Mouse (Mus musculus) thymus, postnatal 10 days (tissue): ENCODE measurements around the gene Leap2.
"Not testable (repeated sequence)": the region's sequence is repeated elsewhere in the genome, so short reads cannot be mapped to it uniquely, and the experiment has no call there.

Experiments
- DNase-seq, 2 experiments: peaks; one replicate each; pipeline ENCODE4 v3.0.0; 2021; ENCODE audit warnings: low spot score in 2 of 2

Leap2 gene

DNA sequence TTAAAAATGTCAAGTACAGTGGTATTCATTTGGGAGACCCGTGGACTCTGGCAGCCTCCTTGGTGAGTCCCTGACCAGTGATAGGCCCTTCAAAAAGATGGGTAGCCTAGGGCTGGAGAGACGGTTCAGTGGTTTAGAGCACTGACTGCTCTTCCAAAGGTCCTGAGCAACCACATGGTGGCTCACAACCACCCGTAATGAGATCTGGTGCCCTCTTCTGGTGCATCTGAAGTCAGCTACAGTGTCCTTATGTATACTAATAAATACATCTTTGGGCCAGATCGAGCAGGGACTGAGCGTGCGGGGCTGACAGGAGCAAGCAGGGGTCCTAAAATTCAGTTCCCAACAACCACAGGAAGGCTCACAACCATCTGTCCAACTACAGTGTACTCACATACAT is 20.9 kb upstream of the Leap2 start:
- peak; percentile 26 to 35 for DNase-seq

DNA sequence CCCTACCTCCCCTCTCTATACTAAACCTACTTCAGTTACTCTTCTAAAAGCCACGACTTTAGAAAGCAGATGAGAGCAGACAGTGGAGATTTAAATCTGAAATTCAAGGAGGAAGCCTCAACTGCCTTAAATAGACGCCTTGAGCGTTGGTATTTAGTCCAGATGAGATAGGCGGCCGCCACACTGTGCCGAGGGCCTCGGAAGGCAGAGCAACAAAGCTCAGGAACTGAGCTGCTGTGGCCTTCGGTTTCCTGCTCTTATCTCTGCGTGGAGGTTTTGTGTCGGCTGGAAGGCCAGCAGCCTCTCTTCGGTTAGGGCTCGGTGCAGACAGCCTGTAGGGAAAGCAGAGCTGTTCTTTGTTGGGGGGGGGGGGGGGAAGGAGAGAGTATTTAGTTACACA is 19.0 kb upstream of the Leap2 start:
- peak; percentile 39 to 41 for DNase-seq

DNA sequence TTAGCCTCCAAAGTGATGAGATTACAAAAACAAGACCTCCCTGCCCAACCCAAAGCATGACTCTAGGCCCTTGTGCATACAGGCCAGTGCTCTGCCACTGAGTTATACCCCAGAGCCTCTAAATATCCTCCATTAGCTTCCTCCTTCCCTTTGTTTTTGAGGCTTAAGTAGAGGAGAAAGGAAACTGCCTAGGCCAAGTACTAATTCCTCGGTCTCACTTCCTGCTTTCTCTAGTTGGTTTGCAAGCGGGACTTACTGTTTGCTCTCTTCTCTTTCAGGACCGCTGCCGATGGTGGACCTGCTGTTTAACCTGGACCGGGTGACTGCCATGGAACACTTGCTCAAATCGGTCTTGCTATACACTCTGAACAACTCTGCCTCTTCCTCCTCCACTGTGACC is 13.4 kb upstream of the Leap2 start:
- DNase-seq, result no peak

DNA sequence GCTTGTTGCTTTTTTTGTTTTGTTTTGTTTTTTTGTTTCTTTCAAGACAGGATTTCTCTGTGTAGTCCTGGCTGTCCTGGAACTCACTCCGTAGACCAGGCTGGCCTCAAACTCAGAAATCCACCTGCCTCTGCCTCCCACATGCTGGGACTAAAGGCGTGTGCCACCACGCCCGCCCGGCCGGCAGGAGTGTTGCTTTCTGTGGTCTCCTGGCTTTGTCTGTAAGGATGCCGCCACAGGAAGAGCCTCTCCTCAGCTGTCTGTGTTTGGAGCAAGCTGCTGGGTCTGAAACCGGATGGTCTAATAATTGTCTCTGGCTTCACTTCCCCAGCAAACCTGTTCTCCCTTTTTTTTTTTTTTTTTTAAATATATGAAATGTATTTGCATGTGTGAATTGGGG is 12.5 kb upstream of the Leap2 start:
- DNase-seq, result no peak

DNA sequence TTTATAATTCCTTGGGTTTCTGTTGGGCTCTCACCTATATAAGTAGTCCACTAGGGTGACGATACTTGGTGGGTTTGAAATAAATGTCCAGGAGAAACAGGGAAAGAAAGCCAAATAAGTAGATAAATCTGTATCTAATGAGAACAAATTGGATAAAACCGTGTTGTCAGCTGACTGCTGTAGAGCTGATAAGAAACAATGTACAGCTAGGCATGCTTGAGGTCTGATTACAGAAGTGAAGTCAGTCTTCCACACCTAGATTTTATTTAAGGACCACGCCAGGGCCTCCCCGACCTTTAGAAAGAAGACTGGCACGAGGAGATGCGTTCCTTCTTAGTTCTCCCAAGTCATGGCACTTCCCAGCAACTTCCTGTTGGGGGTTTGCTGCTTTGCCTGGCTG is 10.1 kb upstream of the Leap2 start:
- no peak for DNase-seq

DNA sequence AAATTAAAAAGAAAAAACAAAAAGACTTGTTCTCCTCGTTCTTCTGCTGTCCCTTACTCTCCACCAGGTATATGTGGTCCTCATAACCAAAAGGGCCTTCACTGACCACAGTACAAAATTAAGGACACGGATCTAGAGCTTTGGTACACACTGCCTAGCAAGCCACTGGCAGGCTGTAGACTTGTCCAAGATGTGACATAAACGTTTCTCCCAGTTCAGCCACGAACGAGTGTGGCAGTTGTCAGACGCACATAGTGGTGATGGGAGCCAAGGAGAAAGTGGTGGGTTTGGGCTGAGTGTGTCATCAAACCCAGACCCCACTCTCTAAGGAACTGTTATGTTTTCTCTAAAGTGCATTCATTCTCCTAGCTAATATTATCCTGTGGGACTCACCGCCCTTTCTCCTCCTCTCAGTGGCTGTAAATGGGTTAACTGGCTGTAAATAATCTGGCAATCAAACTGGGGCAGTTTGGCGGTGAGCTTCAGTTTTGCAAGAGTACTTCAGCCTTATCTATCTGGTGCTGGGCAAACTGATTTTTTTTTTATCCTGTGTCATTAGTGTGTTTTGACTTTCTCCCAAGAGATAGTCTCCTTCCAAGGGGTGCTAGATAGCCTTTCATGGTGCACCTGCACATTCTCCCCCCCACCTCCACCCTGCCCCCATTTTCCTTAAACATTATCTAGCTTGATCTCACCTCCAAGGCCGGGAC is 8.5 kb upstream of the Leap2 start:
- peak in 1 of 2 experiments; percentile 20 for DNase-seq

DNA sequence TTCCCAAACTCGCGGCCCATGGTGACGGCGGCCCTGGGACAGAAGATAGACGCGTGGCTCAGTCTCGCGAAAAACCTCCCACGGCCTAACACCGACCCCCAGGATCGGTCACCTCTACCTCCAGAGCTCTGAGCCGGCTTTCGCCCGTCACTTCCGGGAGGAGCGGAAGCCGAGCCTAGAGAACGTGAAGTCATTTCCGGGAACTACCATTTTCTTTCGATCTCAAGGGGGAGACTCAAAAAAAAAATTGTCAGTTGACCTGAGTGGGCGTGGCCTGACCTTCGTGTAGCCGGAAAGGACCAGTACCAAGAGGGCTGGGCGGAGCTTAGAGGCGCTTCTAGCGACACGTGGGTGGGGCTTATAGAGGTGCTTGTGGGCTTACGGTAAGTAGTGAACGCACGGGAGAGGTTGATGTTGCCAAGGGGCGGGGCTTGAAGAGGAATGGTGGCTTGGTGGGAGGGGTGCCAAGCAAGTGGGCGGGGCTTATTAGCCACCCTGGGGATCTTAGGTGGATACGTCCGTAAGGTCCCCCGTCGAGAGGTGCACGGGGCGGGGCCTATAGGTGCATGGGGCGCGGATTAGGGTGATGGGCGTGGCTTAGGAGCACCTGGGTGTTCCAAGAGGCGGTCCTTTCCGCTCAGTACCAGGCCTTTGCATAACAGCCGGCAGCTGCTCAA is 7.8 kb upstream of the Leap2 start, which contains the start of the genes Uqcrq and Gdf9:
Uqcrq (minus strand) TSS at position 162 of the 677 bp plus-strand sequence.
Gdf9 (plus strand) TSS at position 354 of the 677 bp plus-strand sequence.
- DNase-seq, result peak; percentile 99

DNA sequence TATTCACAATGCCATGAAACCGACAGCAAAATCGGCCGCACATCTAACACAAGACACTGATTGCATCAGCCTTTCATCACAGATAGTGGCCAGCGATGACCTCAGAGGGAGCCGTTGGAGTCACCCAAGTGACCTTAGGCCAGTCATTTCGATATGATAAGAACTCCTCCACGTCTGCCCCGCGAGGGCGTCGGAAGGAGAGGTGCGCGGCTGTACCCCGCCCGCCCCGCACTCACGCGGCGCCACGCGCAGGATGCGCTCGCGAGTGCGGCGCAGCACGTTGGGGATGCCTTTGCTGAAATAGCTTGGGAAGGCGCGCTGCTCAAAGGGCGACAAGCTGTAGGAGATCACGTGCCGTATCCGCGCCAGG is 7.3 kb upstream of the Leap2 start:
- DNase-seq, result no peak

DNA sequence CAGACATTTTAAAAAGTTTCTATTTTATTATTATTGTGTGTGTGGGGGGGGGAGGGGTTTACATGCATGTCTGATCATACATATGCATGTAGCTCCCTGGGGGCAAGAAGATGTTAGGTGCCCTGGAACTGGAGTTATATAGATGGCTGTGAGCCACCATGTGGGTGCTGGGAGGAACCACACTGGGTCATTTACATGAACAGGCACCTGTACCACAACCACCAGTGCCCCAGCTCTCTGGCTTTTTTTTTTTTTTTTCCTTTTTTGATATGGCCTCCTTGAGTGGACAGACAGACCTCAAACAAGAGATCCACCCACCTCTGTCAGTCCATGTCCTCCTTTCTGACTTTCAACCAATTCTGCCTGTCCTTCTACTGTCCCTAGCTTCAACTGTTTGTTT is 6.2 kb upstream of the Leap2 start:
- no peak for DNase-seq

DNA sequence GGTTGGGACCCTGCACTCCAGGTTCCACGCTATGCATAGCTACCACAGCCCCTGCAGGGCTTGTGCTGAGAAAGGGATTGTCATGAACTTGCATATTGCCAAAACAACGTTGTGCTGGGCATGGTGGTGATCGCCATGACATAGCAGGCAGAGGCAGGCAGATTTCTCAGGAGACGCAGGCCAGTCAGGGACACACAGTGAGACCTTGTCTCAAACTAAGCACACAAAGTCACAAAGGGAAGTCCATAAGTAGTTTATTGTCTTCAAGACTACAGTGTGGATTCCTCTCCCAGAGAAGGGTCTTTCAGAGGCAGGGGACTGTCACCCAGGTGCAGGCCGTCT is 5.7 kb upstream of the Leap2 start:
- no peak for DNase-seq

DNA sequence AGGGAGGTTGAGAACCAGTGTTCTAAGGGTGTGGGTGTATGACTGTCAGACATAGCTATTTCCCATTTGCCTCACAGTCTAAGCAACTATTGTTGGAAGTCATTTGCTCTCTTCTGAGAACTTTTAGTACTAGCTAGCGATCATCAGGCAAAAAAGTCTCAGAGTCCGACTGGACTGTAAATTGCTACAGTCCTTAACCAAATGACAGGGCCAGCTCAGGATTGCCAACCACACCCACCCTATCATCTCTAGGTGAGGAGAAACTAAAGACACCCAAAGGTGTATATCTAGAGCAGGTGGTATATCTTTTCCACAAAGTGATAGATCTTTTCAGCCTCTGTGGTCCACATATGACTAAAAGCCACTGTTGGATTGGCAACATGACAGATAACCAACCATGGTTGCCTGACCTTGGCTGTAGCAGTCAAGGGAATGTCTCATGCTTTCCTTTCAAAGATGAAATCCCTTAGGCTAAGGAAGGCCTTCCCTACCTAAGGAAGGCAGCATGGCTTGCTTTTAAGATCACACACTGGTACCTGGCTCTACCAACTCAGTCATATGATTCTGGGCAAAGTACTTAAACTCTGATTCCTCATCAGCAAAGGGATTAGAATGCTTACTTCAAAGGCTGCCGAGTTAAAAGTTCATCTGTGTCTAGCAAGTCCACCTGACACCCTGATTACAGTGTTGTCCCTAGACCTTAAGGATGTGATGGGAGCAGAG is 5.2 kb upstream of the Leap2 start:
- no peak for DNase-seq

DNA sequence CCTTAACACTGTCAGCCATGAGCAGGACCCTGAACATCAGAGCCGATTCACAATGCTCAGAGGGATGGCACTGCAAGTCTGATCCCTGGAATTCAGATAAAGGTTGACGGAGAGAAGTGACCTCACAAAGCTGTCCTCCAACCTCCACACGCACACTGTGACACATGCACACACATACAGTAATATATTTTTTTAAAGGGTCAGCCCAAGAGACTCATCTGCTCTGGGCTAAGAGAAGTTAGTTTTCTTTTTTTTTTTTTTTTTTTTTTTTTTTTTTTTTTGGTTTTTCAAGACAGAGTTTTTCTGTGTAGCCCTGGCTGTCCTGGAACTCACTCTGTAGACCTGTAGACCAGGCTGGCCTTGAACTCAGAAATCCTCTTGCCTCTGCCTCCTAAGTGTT is 3.9 kb upstream of the Leap2 start:
- not testable (repeated sequence) for DNase-seq

DNA sequence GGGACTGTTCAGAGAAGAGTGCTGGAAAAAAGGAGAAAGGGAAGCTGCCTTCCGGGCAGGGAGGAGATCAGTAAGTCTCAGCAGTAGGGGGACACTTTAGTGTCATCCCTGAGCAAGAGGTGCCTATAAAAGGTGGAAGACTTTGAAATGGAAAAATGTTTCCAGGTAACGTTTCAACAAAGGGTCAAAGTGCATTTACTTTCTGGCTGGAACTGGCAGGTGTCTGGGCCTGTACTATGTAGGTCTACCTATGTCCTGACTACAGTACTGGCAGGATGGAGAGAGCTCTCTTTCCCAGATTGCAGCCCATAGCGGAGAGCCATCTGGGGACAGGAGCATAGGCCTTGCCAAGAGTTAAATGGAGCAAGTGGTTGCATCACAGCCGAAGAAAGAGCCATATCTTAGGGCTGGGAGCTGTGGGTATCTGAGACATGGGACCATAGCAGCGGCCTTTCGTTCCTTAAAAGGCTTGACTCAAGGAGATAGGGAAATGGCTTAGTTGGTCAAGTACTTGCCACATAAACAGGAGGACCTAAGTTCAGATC is 2.8 kb upstream of the Leap2 start:
- no peak for DNase-seq

DNA sequence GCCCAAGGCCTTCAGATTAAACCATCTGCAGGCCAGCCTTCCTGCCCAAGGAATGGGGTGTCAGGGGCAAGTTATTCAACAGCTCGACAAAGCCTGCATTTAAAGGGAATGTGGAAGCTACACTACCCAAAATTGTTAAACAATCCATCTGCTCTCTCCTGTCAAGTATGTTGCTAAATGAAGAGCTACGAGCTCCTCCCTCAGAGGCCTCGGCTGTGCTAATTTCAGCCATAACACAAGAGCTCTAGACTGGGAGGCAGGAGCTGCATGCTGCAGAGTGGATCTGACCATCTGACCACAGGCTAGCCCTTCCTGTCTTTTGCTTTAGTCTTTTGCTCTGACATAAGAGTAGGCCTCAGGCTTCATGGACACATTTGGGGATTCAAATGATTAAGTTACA is 2.3 kb upstream of the Leap2 start:
- DNase-seq, result no peak

DNA sequence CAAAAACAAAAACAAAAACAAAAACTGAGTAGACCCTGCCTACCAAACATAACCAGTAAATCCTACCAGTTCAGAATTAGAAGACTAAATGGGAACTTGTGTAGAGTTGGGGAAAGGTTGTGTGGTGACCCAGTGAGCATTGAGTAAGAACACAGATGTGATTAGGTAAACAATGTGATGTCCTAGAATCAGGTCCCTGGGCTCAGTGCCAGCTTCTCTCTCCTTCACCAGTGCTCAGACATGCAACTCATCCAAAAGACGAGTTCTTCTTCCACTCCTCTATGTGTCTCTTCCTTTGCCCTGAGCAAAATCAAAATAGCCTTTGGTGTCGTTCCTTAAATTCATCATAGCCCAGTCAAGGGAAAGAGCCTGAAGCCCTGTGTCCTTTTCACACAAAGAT is 1.9 kb upstream of the Leap2 start:
- no peak for DNase-seq

DNA sequence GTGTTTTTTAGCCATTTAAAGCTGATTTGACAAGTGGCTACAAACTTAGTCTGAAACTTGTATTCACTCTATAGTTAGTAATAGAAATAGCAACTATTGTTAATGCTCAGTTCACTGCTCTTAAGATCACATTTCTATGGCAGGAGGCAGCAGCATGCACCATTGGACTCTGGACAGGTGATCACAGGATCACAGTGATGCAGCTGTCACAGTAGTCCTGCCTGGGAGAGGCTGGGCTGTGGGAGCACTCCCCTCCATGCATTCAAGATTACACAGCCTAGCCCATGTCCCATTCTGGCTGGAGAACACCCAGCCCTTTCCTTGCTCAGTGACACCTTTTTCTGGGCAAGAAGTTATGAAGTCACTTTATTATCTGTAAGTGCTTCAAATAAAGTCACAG is 4.9 kb downstream of the Leap2 start:
- no peak for DNase-seq

DNA sequence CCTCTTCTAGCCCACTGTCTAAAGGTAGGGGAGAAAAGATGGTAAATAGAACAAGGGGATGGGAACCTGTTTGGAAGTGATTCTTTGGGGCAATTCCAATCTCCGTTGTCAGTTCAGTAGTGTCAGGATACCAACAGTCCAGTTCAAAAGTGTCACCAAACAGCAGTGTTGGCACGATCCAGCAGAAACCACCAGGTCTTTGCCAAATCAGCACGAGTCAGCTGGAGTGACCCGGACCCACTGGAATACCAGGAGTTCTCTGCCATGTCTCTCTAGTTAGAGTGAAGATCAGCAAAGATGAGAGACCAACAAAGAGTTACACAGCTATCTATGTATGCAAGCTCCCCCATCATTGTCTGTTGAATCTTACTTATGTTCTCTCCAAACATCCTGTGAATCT is 9.1 kb downstream of the Leap2 start:
- no peak for DNase-seq

DNA sequence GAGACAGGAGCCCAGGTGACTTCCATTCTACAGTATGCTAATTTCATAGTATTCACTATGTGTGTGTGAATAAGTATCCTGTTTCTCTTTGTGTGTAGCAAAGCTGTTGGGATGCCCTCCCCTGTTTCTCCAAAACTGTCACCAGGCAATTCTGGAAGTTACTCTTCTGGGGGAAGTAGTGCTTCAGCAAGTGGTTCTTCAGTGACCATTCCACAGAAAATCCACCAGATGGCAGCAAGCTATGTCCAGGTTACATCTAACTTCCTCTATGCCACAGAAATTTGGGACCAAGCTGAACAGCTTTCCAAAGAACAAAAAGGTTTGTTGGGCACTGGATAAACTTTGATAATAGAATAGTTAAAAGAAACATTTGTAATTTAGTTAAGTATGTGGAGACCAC is 11.2 kb downstream of the Leap2 start:
- DNase-seq, result peak in 1 of 2 experiments; percentile 11

DNA sequence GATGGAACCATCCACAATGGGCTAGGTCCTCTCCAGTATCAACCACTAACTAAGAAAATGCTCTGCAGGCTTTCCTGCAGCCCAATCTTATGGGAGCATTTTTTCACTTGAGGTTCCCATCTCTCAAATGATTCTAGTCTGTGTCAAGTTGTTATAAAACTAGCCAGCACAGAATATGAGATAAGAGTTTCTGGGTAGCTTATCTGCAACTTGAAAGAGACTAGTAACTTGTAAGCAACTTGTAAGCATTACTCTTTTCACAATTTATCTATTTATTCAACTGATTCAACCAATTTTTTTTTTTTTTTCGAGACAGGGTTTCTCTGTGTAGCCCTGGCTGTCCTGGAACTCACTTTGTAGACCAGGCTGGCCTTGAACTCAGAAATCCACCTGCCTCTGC is 19.3 kb downstream of the Leap2 start:
- DNase-seq, result no peak

DNA sequence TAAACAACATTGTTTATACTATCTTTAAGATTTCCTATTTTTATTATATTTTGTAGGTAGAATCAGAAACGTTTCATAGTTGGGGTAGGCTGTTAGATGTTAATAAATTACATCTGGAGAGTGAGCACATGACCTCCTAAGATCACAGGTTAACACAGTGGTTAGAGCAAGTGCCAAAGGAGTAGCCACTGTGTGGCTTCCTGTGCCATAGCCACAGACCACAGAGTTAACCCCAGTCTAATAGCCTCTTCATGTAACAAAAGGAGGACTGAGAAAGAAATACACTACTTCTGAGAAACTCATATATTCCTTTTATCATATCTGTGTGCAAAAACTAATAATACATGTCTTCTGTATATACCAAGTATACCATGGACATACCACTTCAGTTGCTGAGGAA is 29.1 kb downstream of the Leap2 start:
- no peak for DNase-seq

DNA sequence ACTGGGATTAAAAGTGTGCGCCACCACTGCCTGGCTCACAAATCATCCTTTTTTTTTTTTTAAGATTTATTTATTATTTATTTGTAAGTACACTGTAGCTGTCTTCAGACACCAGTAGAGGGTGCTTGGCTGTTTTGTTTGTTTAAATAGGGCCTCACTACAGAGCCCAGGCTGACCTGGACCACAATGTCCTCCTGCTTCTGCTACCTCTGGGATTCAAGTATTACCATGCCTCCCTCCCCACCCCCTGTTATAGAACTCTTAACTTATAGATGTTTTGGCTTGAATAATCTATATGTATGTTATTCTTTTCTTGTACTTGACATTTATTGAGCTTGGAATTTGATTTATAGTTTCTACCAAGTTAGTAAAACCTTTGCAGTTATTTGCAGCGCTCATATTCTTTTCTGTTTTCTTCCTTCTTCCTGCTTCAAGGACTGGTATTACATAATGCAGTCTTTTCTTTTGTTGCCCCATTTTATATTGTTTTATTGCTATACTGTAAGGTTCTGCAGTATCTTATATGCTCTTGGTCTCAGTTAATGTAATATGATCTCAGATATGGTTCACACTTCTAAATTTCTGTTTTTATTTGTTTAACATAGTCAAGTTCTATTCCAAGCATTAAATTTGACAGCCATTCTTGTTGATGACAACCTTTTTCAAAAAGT is 39.1 kb downstream of the Leap2 start:
- no peak for DNase-seq

DNA sequence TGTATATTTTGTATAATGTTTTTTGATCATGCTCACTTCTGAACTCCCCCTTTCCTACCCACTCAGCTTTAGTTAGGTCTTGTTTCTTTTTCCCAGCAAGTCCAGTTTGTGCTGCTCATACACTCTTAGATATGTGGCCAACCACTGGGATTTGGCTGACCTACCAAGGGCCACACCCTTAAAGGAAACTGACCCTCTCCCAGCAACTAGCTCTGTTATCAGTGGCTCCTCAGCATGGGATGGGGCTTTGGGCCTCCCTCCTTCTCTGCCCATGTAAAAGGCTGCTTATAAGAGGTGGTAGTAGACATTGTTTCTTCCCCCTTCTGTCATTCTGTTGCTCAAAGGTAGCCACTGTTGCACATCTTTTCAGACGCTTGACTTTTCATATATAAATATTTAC is 44.1 kb downstream of the Leap2 start:
- DNase-seq, result no peak
